Mouse (Mus musculus): ENCODE results near the gene Trit1. TPM values are rescaled to one million over a fixed set of nuclear protein-coding genes. Genes with fewer than 3 reads are reported as not detected.

Gene Trit1
- total and polyA plus RNA-seq, 2 experiments from 2014 or later = 16.2 to 17.3 TPM

DNA sequence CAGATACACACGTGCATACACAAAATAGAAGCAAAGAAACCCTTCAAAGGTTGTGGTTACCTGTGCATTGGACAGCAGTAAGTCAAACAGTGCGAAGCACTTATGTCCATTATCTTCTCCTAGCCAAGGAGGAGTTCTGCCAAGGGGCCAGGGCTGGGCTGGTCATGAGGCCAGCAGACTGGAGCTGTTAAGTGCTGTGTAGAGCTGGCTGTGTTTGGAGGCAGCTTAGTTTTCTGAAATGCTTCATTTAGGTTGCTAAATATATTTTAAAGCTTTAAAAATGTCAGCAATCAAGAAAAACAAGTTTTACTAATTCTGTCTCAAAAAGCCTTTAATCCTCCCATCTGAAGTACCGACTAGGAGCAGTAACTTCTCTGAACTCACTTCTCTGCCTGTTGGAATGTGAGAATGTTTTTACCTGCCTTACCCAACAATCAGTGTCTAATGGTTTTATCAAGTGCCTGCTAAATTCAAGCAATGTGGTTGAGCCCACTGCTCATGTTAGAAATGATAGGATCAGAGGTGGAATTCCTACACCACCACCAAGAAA is 40.2 kb downstream of the Trit1 start:
- ATAC-seq (ENCODE audit: low FRiP score) = no peak
- H3K4me2 ChIP-seq (ENCODE audit: low read depth, low read length, poor library complexity, severe bottlenecking) = no peak overlapping the region
- peaks cover 33% of the 10 kb centered on the region for H3K36me3 ChIP-seq (ENCODE audit: insufficient read depth, low read length)
- no peak overlapping the region for H3K4me3 ChIP-seq (ENCODE audit: low read depth, low read length)
- H3K4me1 ChIP-seq (ENCODE audit: insufficient read depth, low read length) = no peaks in the 10 kb centered on the region
- H3K9me3 ChIP-seq (ENCODE audit: low read length) = no peaks in the 10 kb centered on the region
- no peak overlapping the region for H3K9ac ChIP-seq (replicated peaks; ENCODE audit: low read length, poor library complexity, severe bottlenecking)
- no peak overlapping the region for H3K27ac ChIP-seq (ENCODE audit: low read depth, low read length)
- no peak for TF ChIP-seq CTCF (IDR thresholded peaks at IDR 0.05)
- DNase-seq (ENCODE audit: low spot score) = no peak
- 91% methylated on average over 3 of the region's 3 CpGs for WGBS
- no peaks in the 10 kb centered on the region for H3K27me3 ChIP-seq (ENCODE audit: insufficient read depth, low read length)

DNA sequence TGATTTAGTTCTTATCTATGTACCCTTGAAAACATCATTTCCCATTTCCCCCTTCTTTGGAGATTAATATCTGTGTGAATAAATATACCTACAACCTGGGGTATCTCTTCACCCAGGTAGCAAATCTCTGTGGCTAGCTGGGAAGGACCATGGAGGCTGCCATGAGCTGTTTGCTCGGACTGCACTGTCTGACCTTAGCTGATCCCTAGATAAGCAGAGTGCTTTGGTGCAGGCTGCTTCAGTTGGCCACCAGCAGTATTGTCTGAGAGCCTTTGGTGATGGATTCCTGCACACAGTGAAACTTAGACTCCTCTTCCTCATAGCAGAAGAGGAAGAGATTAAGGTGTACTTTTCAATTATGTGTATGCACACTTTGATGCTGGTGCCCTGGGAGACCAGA is 41.6 kb downstream of the Trit1 start:
- Histone ChIP-seq H3K9me3 (ENCODE audit: low read length) (no peaks in the 10 kb centered on the region), H3K4me1 (ENCODE audit: insufficient read depth, low read length) (no peaks in the 10 kb centered on the region), H3K4me2 (ENCODE audit: low read depth, low read length, poor library complexity, severe bottlenecking) (no peak overlapping the region), H3K27me3 (ENCODE audit: insufficient read depth, low read length) (no peaks in the 10 kb centered on the region), H3K36me3 (ENCODE audit: insufficient read depth, low read length) (peaks cover 26% of the 10 kb centered on the region), H3K27ac (ENCODE audit: low read depth, low read length) (no peak overlapping the region), H3K9ac (replicated peaks; ENCODE audit: low read length, poor library complexity, severe bottlenecking) (no peak overlapping the region), H3K4me3 (ENCODE audit: low read depth, low read length) (no peak overlapping the region)
- DNase-seq (ENCODE audit: low spot score) = no peak
- ATAC-seq (ENCODE audit: low FRiP score) = no peak
- WGBS = 86% methylated on average over 1 of the region's 1 CpGs
- no peak for TF ChIP-seq CTCF (IDR thresholded peaks at IDR 0.05)

DNA sequence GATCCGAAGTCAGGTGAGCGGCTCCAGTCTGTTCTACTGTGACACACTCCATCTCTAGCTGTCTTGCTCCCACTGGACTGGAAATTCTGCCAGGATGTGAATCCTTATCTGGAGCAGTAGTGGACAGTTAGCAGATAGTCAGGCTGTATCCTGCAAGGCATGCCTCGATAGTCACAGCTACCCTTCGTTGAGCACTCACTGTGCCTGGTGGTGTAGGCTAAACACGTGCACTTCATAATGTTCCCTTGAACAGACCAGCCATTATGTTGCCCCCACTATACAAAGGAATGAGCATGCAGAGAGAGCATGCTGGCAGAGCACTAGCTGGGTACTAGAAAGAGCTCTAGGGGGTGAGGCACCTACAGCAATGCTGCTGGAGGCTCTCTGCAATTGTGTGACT is 45.3 kb downstream of the Trit1 start:
- Histone ChIP-seq H3K9me3 (ENCODE audit: low read length) (no peaks in the 10 kb centered on the region), H3K27ac (ENCODE audit: low read depth, low read length) (no peak overlapping the region), H3K4me2 (ENCODE audit: low read depth, low read length, poor library complexity, severe bottlenecking) (no peak overlapping the region), H3K36me3 (ENCODE audit: insufficient read depth, low read length) (peaks cover 6% of the 10 kb centered on the region; the same call in 1 of the 2 replicates), H3K9ac (replicated peaks; ENCODE audit: low read length, poor library complexity, severe bottlenecking) (no peak overlapping the region), H3K27me3 (ENCODE audit: insufficient read depth, low read length) (no peaks in the 10 kb centered on the region), H3K4me1 (ENCODE audit: insufficient read depth, low read length) (no peaks in the 10 kb centered on the region), H3K4me3 (ENCODE audit: low read depth, low read length) (no peak overlapping the region)
- TF ChIP-seq CTCF (IDR thresholded peaks at IDR 0.05) = no peak
- WGBS = 77% methylated on average over 5 of the region's 5 CpGs
- no peak for ATAC-seq (ENCODE audit: low FRiP score)
- no peak for DNase-seq (ENCODE audit: low spot score)

GRCm38 (mm10) chr4:123068646-123069045 is 52.2 kb downstream of the Trit1 start:
- WGBS = 80% methylated on average over 6 of the region's 6 CpGs

GRCm38 (mm10) chr4:123071266-123071966 is 55.0 kb downstream of the Trit1 start:
- WGBS = 9% methylated on average over 13 of the region's 13 CpGs
- DNase-seq (ENCODE audit: low spot score) = peak; percentile 58
- H3K4me2 ChIP-seq (ENCODE audit: low read depth, low read length, poor library complexity, severe bottlenecking) = no peak overlapping the region

More at GRCm38 (mm10) chr4:123068646-123069045, 52.2 kb downstream of the Trit1 start:
- Histone ChIP-seq H3K4me2 (ENCODE audit: low read depth, low read length, poor library complexity, severe bottlenecking) (no peak overlapping the region), H3K9ac (replicated peaks; ENCODE audit: low read length, poor library complexity, severe bottlenecking) (no peak overlapping the region), H3K36me3 (ENCODE audit: insufficient read depth, low read length) (no peaks in the 10 kb centered on the region), H3K27ac (ENCODE audit: low read depth, low read length) (no peak overlapping the region), H3K27me3 (ENCODE audit: insufficient read depth, low read length) (no peaks in the 10 kb centered on the region), H3K4me3 (ENCODE audit: low read depth, low read length) (no peak overlapping the region), H3K9me3 (ENCODE audit: low read length) (no peaks in the 10 kb centered on the region), H3K4me1 (ENCODE audit: insufficient read depth, low read length) (no peaks in the 10 kb centered on the region)
- ATAC-seq (ENCODE audit: low FRiP score) = no peak
- no peak for DNase-seq (ENCODE audit: low spot score)
- no peak for TF ChIP-seq CTCF (IDR thresholded peaks at IDR 0.05)

GRCm38 (mm10) chr4:123076928-123077327 is 60.5 kb downstream of the Trit1 start:
- no peaks in the 10 kb centered on the region for H3K27me3 ChIP-seq (ENCODE audit: insufficient read depth, low read length)
- H3K9ac ChIP-seq (replicated peaks; ENCODE audit: low read length, poor library complexity, severe bottlenecking) = no peak overlapping the region
- H3K4me1 ChIP-seq (ENCODE audit: insufficient read depth, low read length) = no peaks in the 10 kb centered on the region
- H3K9me3 ChIP-seq (ENCODE audit: low read length) = no peaks in the 10 kb centered on the region
- 55% methylated on average over 8 of the region's 8 CpGs for WGBS
- H3K27ac ChIP-seq (ENCODE audit: low read depth, low read length) = no peak overlapping the region
- no peak overlapping the region for H3K4me3 ChIP-seq (ENCODE audit: low read depth, low read length)
- no peaks in the 10 kb centered on the region for H3K36me3 ChIP-seq (ENCODE audit: insufficient read depth, low read length)
- TF ChIP-seq CTCF (IDR thresholded peaks at IDR 0.05) = no peak
- no peak for DNase-seq (ENCODE audit: low spot score)
- ATAC-seq (ENCODE audit: low FRiP score) = no peak
- no peak overlapping the region for H3K4me2 ChIP-seq (ENCODE audit: low read depth, low read length, poor library complexity, severe bottlenecking)

More at GRCm38 (mm10) chr4:123071266-123071966, 55.0 kb downstream of the Trit1 start:
- H3K9ac ChIP-seq (replicated peaks; ENCODE audit: low read length, poor library complexity, severe bottlenecking) = no peak overlapping the region
- H3K36me3 ChIP-seq (ENCODE audit: insufficient read depth, low read length) = no peaks in the 10 kb centered on the region
- no peak overlapping the region for H3K27ac ChIP-seq (ENCODE audit: low read depth, low read length)
- no peaks in the 10 kb centered on the region for H3K27me3 ChIP-seq (ENCODE audit: insufficient read depth, low read length)
- TF ChIP-seq CTCF (IDR thresholded peaks at IDR 0.05) = peak; percentile 57
- no peaks in the 10 kb centered on the region for H3K4me1 ChIP-seq (ENCODE audit: insufficient read depth, low read length)
- H3K9me3 ChIP-seq (ENCODE audit: low read length) = no peaks in the 10 kb centered on the region
- H3K4me3 ChIP-seq (ENCODE audit: low read depth, low read length) = no peak overlapping the region
- no peak for ATAC-seq (ENCODE audit: low FRiP score)
